Mouse (Mus musculus) intestine, embryonic 15.5 days (tissue): ENCODE data around the gene Ripply3. TPM values are rescaled to one million over a fixed set of nuclear protein-coding genes. Genes with fewer than 3 reads are reported as not detected.
A peak's percentile ranks its signal among the peaks of the same experiment; 100 is the strongest.

Source experiments
- ATAC-seq: fragments of 200-750 bp; cut with Nextera tagmentation; 2 replicates; pipeline ENCODE4 v1.8.0; 2017; ENCODE audit warnings: moderate TSS enrichment, moderate library complexity
- H3K27ac ChIP-seq: fragments of 300-500 bp; sonication (generic); 2 replicates; pipeline ENCODE4 v1.5.1; 2015; ENCODE audit warnings: mild to moderate bottlenecking, inconsistent platforms
- H3K27me3 ChIP-seq: fragments of 300-500 bp; sonication (generic); replicated peaks from 2 replicates; pipeline ENCODE4 v1.6.1; 2015; ENCODE audit warnings: inconsistent platforms
- H3K36me3 ChIP-seq: fragments of 300-500 bp; sonication (generic); 2 replicates; pipeline ENCODE4 v1.6.1; 2015; ENCODE audit warnings: inconsistent platforms
- H3K4me1 ChIP-seq: fragments of 300-500 bp; sonication (generic); replicated peaks from 2 replicates; pipeline ENCODE4 v1.6.1; 2015; ENCODE audit warnings: inconsistent platforms
- H3K4me2 ChIP-seq: fragments of 300-500 bp; sonication (generic); replicated peaks from 2 replicates; pipeline ENCODE4 v1.6.1; 2015; ENCODE audit warnings: mild to moderate bottlenecking, inconsistent platforms
- H3K4me3 ChIP-seq: fragments of 300-500 bp; sonication (generic); replicated peaks from 2 replicates; pipeline ENCODE4 v1.5.1; 2015; ENCODE audit warnings: inconsistent platforms
- H3K9ac ChIP-seq: fragments of 300-500 bp; sonication (generic); 2 replicates; pipeline ENCODE4 v1.6.1; 2015; ENCODE audit warnings: inconsistent platforms
- H3K9me3 ChIP-seq: fragments of 300-500 bp; sonication (generic); 2 replicates; pipeline ENCODE4 v1.6.1; 2016; ENCODE audit warnings: inconsistent platforms
- WGBS: fragments of 180-500 bp; shearing (Covaris S2); methylation state at CpG from one replicate; pipeline ENCODE4 v1.1.7; 2015; 5-methylcytosine and 5-hydroxymethylcytosine counted together
- polyA plus RNA-seq: library from polyadenylated mRNA; unstranded; fragments of >200 nt; fragmentation: Nextera tagmentation; extraction: Ambion mirVana; gene quantifications from 2 replicates; pipeline ENCODE4 v1.2.1, GENCODE M21; 2015

The Ripply3 gene
- polyA plus RNA-seq, 1 experiment from 2014 or later: 4.7 TPM

GRCm38 (mm10) chr16:94369596-94370172 is 41.5 kb downstream of the Ripply3 start:
- H3K27me3 ChIP-seq: no peaks in the 10 kb centered on the region
- peak overlapping the region; percentile 99 for H3K27ac ChIP-seq
- H3K36me3 ChIP-seq: no peaks in the 10 kb centered on the region
- WGBS: under 1% methylated on average over 6 of the region's 6 CpGs
- H3K4me3 ChIP-seq: peak overlapping the region; percentile 92
- H3K9me3 ChIP-seq: no peaks in the 10 kb centered on the region
- H3K4me1 ChIP-seq: no peaks in the 10 kb centered on the region
- 0 out of 2 replicates have a peak, but pooled peaks have one; percentile 1 for ATAC-seq
- H3K4me2 ChIP-seq: peak overlapping the region; percentile 61
- peak overlapping the region; percentile 97 for H3K9ac ChIP-seq

- peak; percentile 88 for ATAC-seq
- H3K4me2 ChIP-seq: peak within 1 kb of the TSS; percentile 61
- H3K27me3 ChIP-seq: no peaks in the 10 kb centered on the region
- peak within 1 kb of the TSS; percentile 97 for H3K9ac ChIP-seq
- H3K36me3 ChIP-seq: no peaks in the 10 kb centered on the region
- H3K4me1 ChIP-seq: 0 out of 2 replicates have a peak, but pooled peaks cover 2% of the 10 kb centered on the region
- H3K27ac ChIP-seq: peak within 1 kb of the TSS; percentile 99
- under 1% methylated on average over 78 of the region's 79 CpGs for WGBS
- no peaks in the 10 kb centered on the region for H3K9me3 ChIP-seq
- H3K4me3 ChIP-seq: peak within 1 kb of the TSS; percentile 92
Observed at GRCm38 (mm10) chr16:94370173-94370914, 42.1 kb downstream of the Ripply3 start, which contains the start of gene Ttc3. Gene Ttc3 (plus strand): TSS chr16:94370618.

GRCm38 (mm10) chr16:94370915-94371300 is 42.7 kb downstream of the Ripply3 start:
- Histone ChIP-seq H3K27me3 (no peaks in the 10 kb centered on the region), H3K27ac (peak overlapping the region; percentile 99), H3K36me3 (no peaks in the 10 kb centered on the region), H3K4me2 (peak overlapping the region; percentile 61), H3K9ac (peak overlapping the region; percentile 97), H3K9me3 (no peaks in the 10 kb centered on the region), H3K4me1 (0 out of 2 replicates have a peak, but pooled peaks cover 2% of the 10 kb centered on the region), H3K4me3 (peak overlapping the region; percentile 92)
- ATAC-seq: peak; percentile 85
- WGBS: under 1% methylated on average over 43 of the region's 43 CpGs

- WGBS: under 1% methylated on average over 42 of the region's 43 CpGs
- peak; percentile 76 for ATAC-seq
- Histone ChIP-seq H3K36me3 (no peaks in the 10 kb centered on the region), H3K4me1 (0 out of 2 replicates have a peak, but pooled peaks cover 2% of the 10 kb centered on the region), H3K9ac (peak within 1 kb of the TSS; percentile 97), H3K27me3 (no peaks in the 10 kb centered on the region), H3K9me3 (no peaks in the 10 kb centered on the region), H3K4me2 (peak within 1 kb of the TSS; percentile 61), H3K4me3 (peak within 1 kb of the TSS; percentile 92), H3K27ac (peak within 1 kb of the TSS; percentile 99)
Observed at GRCm38 (mm10) chr16:94371301-94371931, 43.2 kb downstream of the Ripply3 start, which contains the start of gene Pigp. Gene Pigp (minus strand): TSS chr16:94371842.

- 71% methylated on average over 1 of the region's 1 CpGs for WGBS
- Histone ChIP-seq H3K27me3 (no peaks in the 10 kb centered on the region), H3K4me1 (peaks cover 4% of the 10 kb centered on the region; the same call in 1 of the 2 replicates), H3K4me2 (no peak overlapping the region), H3K4me3 (no peak overlapping the region), H3K36me3 (no peaks in the 10 kb centered on the region), H3K9me3 (no peaks in the 10 kb centered on the region), H3K27ac (no peak overlapping the region), H3K9ac (no peak overlapping the region)
- no peak for ATAC-seq
Observed at GRCm38 (mm10) chr16:94379386-94379785, 51.2 kb downstream of the Ripply3 start.

- no peaks in the 10 kb centered on the region; the same call in 1 of the 2 replicates for H3K4me1 ChIP-seq
- no peak overlapping the region for H3K4me3 ChIP-seq
- no peaks in the 10 kb centered on the region for H3K9me3 ChIP-seq
- H3K27ac ChIP-seq: no peak overlapping the region
- H3K36me3 ChIP-seq: no peaks in the 10 kb centered on the region; the same call in 1 of the 2 replicates
- no peak overlapping the region for H3K4me2 ChIP-seq
- 87% methylated on average over 3 of the region's 3 CpGs for WGBS
- H3K27me3 ChIP-seq: no peaks in the 10 kb centered on the region
- ATAC-seq: no peak
- H3K9ac ChIP-seq: no peak overlapping the region
Observed at GRCm38 (mm10) chr16:94383277-94383676, 55.1 kb downstream of the Ripply3 start.

Other genes with a start within 250 kb of the Ripply3 start
- not detected in 2 replicates for gene Sim2, start 243.5 kb upstream of the Ripply3 start, polyA plus RNA-seq
- gene Hlcs, start 14.8 kb upstream of the Ripply3 start, polyA plus RNA-seq: 7.7 and 8.3 TPM in 2 replicates
- 134 and 183 TPM in 2 replicates for gene Ttc3, start 42.2 kb downstream of the Ripply3 start, polyA plus RNA-seq
- 120 and 124 TPM in 2 replicates for gene Pigp, start 43.4 kb downstream of the Ripply3 start, polyA plus RNA-seq
- gene Vps26c, start 198.4 kb downstream of the Ripply3 start, polyA plus RNA-seq: 61.5 and 63.1 TPM in 2 replicates
- gene Dyrk1a, start 241.6 kb downstream of the Ripply3 start, polyA plus RNA-seq: 8.1 and 8.7 TPM in 2 replicates